Mouse (Mus musculus): ENCODE results near the gene Atp11a. TPM values are rescaled to one million over a fixed set of nuclear protein-coding genes. Genes with fewer than 3 reads are reported as not detected.

Gene Atp11a
- total RNA-seq, 2 experiments from 2014 or later, result 45.9 to 53.5 TPM

DNA sequence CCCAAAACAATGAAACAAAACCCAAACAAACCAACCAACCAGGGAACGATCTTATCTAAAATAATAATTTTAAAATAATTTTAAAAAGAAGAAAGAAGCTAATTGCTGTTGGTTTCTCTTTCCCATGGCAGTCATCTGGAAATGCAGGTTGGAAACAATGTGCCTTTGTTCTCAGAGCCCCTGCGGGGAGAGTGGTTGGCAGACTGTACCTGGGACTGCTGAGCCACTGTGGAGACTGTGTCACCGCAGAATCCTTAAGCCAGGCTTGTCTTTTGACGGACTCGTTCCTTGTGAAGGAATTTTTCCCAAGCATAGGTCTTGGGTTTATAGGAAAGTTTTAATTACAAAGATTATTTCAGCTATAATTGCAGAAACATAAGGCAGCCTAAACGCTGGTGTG, 59.6 kb downstream of the Atp11a start:
- no peak for DNase-seq

DNA sequence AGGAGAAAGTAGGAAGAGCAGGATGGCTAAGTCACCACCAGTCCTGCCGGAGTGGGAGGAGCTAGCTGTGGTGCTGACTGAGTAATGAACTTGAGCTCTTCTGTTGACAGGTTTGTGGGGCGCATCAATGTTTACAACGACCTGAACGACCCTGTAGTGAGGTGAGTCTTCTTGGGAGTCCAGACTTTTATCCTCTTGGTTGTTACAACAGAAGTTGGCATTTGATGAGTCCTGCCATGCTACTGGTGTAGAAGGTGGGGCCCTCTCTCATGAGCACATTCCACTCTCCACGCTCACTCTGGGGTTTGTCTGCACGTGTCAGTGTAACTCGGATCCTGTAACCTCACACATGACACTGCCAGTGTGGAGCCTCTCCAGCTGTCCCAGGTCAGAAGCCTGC, 66.1 kb downstream of the Atp11a start:
- DNase-seq, result no peak

DNA sequence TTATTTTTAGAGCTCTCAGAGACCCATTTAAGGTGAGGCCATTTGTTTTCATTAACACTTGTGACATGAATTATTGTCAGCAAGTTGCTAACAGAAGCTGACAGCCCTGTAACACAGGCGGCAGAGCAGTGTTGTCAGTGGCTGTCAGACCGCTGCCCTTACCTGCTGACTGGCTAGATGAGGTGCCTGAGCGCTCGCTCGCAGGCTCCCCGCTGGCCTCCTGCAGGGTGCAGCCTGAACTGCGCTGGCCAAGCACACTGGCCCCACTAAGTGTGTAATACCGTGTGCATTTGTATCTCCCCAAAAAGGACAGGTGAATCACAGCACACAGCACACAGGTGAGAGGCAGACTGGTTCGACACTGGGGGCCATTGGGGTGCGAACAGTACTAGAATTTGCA, 67.7 kb downstream of the Atp11a start:
- no peak for DNase-seq

DNA sequence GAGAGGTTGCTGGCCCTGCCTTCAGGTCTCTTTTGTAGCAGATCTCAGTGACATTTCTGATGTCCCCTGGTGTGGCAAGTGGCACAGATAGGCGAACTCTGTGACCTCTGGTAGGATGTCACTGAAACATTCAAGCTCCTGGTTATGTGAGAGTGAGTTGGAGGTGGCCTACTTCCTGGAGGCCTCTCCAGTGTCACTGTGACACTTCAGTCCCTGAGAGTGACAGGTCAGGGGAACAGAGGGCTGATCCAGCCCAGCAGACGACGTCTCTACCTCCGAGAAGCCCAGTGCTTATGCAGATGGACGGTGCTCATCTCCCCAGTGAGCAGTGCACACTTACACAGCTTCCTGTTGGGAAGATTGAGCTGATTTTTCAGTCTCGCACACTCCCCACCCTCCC, 68.4 kb downstream of the Atp11a start:
- no peak for DNase-seq

DNA sequence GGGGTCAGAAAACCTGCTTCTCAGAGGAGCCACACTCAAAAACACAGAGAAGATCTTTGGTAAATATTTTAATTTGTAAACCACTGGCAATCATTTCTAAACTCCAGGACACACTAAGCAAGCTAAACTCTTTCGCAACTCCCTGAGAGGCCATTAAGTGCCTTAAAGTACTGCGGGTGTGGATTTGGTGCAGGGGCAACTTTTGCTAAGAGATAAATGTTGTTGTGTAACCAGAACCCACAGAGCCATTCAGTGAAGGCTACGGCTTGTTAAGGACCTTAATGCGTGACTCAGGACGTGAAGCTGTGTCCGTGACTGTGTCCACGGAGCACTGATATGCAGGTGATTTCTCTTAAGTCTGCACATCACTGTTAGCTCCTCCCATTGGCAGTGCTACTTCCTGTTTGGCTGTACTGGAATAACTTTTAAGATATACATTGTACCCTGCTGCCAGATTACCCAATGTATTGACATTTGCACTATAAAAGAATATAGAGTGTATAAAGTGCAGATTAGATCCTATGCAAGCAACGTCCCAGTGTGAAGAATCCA, 68.9 kb downstream of the Atp11a start:
- DNase-seq, result no peak

DNA sequence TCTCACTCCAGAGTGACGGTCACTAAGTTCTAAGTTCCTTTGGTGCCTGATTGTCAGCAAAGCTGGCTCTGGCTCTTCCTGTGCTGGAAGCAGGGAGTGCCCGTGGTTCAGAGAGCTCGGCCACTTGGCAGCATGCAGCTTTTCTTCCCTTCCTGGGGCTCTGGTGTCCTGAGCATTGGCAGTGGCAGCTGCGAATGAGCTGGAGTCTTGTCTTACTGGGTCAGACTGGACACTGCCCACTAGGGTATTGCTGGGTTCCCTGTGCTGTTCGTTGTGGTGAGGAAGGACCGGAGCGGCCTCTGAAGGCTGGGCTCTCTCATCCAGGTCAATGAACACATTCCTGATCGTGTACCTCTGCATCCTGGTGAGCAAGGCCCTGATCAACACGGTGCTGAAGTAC, 70.3 kb downstream of the Atp11a start:
- DNase-seq, result peak; percentile 17

DNA sequence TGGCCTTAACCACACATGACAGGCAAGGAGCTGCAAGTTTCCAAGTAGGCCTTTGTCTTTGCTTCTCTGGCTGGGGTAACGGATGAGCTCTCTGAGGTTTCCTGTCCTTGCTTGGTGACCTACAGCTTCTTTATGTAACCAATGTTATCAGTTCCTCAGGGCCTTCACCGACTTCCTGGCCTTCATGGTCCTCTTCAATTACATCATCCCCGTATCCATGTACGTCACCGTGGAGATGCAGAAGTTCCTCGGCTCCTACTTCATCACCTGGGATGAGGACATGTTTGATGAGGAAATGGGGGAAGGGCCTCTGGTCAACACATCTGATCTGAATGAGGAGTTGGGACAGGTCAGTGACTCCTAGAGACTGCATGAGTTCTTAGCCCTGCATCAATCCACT, 71.5 kb downstream of the Atp11a start:
- no peak for DNase-seq

DNA sequence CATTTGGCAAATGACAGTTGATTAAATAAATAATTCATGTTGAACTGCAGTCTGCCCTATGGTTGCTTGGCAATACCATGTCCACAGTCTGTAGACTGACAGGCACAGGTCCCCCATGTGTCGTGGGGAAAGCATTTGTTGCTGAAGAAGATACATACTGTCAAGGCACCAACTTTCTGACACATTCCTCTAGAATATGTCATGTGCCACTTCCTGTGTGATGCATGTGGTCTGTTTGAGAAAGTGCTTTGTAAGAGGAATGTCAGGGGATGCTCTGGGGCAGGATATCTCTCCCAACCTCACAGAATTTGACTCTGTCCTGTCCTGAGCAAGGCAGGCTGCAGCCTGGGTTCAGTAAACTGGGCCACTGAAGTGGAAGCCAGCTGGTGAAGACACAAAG, 72.6 kb downstream of the Atp11a start:
- DNase-seq, result no peak

DNA sequence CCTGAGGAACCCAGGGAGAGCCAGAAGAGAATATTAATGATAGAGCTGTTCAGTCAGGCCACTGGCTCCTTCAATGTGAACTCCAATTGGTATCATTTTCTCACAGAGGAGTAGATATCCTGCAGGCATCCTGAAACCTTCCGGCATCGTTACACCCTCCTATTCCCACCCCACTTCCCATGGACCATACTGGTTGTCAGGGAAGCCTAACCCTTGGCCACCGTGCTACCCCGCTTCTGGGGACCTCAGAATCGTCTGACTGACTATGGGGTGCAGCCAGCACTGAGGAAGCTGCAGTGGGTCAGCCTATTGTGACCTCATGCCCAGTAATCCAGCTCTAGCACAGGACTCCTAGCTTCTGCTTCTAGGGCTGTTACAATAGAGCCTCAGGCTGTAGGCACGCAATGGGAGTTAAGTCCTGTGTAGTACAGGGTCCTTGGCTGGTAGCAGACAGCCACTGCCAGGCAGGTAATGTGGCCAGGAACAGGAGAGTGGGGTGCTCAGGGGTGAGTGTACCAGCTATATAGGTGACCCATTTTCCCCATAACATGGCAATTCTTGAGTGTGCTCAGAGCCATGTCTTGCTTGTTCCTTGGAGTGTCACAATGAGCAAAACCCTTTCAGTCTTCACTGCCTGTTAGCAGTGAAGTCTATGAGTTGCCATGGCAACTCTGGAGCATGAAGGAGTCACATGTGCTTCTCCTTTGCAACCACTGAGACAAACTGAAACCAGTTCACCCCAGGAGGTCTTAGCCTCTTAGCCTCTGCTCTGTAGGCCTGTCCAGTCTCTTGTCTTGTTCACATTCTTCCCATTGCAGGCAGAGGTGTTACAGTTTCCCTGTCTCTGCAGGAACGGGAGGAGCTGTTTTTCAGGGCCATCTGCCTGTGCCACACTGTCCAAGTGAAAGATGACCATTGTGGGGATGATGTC, 75.1 kb downstream of the Atp11a start:
- no peak for DNase-seq

DNA sequence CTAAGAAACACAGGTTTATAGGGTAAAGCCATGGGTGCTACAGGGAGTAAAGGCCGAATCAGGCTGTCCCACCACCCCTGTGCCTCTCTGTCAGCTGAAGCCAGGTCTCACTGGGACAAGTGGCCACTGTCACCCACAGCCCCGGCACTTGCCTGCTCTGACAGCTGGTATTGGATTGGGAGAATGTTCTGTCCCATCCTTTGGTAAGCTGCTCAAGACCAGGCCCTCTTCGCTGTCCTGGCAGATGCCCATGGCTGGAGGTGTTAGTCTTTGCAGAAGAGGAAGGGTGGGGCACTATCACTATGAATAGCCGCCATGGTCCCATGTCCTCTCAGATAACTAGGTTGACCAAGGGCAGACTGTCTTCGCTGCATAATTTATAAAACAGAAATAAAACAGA, 76.8 kb downstream of the Atp11a start:
- no peak for DNase-seq

DNA sequence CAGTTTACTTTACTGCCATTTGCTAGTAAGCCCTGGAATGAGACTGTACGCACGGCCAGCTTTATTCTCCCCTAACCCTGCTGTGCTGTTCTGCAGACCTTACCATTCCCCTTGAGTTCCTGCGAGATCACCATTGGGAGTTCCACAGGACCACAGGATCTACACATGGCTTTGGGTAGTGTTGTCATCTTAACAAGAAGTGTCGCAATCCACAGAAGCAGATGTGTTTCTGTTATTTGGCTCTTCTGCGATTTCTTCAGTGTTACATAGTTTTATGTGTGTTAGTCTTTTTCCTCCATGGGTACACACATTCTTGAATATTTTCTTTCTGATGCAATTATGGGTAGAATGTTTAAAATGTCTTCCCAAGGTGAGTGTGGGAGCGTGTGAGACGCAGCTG, 84.0 kb downstream of the Atp11a start:
- DNase-seq, result no peak

DNA sequence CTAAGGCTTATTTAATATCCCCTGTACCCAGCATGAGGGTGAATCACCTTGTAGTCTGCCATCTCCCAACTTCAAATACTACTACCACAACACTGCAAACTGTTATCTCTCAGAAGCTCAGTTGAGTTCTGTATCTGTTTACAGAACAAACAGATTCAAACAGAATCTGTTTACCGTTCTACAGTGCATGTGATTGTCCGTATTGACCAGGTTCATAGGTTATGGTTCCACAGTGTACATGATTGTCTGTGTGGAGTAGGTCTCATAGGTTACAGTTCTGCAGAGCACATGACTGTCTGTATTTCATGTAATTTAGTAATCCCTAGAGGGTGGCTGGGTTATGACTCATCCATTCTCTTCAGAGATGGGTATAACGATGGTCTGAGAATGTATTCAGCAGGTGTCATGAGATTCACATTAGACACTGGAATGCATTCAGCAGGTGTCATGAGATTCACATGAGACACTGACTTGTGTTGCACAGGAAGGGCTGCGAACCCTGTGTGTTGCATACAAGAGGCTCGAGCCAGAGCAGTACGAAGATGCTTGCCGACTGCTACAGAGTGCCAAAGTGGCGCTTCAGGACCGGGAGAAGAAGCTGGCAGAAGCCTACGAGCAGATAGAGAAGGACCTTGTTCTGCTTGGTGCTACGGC, 85.7 kb downstream of the Atp11a start:
- no peak for DNase-seq

DNA sequence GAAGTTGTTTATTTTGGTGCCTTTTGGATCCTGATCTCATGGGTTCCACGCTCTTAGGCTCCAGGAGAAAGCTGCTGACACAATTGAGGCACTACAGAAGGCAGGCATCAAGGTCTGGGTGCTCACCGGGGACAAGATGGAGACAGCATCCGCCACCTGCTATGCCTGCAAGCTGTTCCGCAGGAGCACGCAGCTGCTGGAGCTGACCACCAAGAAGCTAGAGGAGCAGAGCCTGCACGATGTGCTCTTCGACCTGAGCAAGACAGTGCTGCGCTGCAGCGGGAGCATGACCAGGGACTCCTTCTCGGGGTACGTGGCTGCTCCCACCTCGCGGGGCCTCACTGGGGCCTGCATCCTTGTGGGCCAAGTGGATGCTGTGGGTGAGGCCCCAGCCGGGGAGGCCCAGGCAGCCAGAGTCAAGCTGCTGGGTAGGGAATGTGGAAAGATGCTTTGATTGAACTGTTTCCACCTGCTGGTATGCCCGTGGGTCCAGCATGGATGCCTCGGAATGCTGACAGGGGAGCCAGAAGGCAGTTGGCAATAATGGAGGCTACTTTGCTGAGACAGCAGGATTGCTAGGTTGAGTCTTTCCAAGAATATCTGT, 87.6 kb downstream of the Atp11a start:
- no peak for DNase-seq

DNA sequence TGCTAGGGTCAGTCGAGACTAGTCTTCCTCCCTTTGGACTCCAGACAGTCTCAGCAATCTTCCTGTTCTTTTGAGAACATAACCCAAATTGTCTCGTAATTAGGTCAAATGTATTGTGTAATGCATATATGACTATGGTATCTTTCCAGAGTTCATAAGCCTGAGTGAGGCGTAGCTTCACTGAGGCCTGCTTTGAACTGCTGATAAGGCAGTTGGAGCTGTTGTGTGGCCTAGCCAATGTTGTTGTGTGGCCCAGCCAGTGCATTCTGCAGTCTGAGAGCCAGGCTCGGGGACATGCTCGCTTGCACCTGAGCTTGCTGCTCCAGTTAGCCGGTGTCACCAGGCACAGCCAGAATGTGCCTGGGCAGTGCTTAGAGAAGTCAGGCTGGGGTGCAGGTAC, 89.6 kb downstream of the Atp11a start:
- DNase-seq, result no peak

DNA sequence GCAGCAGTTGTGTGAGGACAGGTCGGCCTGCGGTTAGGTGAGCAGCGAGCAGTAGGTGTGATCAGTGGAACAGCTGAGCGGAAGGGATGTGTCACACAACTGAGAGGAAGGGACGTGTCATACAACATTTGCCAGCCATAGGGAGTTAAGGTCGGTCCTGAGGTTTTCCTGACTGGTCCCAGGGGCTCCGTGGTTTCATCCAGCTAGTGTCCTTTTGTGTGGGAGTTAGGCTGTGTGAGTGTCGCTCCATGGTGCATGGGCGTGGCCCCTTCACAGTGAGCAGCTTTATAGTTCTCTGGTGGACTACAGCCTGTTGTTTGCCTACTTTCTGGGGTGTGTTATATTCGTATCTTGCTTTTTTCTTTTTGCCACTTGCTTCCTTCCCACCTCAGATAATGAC, 94.4 kb downstream of the Atp11a start:
- no peak for DNase-seq

DNA sequence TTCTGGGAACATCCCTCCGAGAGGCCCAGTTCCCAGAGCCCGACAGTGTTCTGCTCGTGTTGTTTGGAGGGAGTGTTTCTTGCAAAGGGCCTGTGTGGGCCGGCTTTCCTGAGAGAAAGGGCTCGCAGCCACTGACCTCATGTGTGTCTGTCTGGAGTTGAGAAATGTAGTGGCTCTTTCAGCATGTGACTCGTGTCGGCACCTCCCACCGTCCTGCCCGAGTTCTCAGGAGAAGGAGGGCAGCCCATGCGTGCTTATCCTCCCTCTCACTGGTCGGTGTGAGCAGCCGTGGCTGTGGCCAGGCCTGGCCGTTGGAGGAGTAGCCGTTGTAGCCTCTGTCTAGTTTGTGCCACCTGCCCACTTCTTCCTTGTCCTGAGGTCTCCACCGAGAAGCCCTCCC, 99.2 kb downstream of the Atp11a start:
- no peak for DNase-seq

DNA sequence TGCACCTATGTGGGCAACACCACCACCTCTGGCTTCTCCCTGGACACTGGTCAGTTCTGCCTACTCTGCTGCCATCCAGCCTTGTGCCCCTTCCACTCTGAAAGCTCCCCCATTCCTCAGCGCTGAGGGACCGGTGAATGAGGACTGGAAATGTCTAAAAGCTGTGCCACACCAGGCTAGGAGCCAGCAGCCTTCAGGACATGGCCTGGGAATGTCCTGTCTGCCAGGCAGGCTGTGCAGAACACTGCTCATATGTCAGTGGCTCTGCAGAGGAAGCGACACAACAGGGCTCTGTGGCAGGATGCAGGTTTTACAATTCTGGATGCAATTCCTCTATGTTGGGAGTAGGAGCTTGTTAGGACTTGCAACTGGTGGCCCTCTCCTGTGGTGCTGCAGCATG, 106.2 kb downstream of the Atp11a start:
- DNase-seq, result no peak

DNA sequence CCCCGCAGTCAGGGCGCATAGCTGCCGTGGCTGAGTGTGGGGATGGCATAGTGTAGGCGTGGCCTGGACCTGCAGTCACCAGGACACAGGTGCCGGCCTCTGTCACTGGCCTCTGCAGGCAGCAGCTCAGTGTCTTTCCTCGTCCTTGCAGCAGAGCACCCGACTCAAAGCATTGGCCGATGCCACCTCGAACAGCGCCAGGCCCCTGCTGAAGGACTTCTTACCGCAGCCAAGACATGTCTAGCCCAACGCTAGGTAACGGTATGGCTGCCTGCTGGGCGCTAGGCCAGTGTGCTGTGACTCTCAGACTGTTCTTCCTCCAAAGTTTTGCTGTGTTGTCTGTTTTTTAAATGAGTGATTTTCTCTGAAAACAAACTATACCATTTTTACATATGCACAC, 106.8 kb downstream of the Atp11a start:
- DNase-seq, result no peak

DNA sequence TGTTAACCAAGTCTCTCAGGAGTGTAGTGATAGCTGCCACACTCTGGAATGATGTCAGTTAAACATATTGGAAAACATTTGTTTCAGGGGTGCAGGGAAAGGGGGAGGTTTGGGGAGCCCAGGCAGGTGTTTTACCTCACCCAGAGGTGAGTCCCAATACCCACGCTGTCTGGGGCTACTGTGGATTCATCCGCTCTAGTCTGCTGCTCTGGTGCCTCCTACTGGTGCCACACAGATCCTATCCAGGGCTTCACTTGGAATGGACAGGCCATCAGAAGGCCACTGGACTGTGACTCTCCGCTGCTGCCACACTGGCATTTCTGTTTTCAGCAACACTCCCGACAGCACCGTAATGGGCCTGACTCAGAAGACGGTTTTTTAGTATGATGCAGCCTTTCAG, 109.0 kb downstream of the Atp11a start:
- DNase-seq, result no peak

DNA sequence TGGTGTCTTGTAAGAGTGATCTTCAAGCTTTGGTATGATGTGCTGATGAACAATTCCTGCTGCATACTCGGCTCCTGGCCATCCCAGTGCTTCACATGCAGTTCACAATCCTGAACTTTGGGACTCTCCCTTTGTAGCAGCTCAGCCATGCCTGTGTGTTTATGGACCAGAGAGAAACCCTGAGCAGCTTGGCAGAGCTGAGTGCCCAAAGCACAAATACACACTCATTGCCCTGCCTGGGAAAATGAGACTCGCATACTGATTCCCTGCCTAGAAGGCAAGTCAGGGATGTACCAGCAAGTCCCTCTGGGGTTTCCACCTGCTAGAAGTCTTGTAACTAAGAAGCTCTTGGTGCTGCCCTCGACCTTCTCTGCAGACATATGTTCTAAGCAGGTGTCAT, 112.8 kb downstream of the Atp11a start:
- DNase-seq, result no peak

DNA sequence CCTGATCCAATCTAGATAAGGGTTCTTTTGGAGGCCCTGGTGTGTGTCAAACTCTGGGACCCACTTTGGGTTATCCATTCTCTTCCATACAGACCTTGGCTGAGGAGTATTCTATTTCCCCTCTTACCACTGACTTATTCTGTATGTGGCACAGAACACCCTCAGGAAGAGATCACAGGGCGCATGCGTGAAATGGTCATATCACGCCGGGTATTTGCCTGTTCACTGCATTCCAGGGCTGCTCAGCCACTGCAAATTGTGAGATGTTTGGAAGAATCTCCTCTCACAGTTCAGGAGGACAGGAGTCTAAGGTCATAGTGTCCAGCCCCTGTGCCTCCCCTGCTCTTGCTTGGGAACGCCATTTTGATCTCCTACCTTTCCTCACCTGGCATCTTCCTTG, 113.8 kb downstream of the Atp11a start:
- no peak for DNase-seq

DNA sequence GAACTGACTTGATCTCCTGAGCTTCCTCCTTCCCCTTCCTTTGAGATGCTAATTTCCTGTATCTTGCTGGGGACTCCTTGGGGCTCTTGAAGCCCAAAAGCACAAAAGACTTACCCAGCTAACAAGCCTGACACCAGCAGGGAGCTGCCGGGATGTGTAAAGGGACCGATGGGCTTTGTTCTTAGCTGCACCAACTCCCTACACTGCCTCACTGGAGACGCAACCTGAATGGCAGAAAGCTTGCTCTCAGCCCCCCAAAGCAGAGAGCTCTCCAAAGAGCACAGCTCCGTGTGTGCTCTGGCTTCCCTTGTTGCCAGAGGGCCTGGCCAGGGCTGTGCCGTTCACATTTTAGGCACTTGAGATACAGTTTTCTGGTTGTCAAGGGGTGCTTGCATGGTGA, 114.6 kb downstream of the Atp11a start:
- no peak for DNase-seq

DNA sequence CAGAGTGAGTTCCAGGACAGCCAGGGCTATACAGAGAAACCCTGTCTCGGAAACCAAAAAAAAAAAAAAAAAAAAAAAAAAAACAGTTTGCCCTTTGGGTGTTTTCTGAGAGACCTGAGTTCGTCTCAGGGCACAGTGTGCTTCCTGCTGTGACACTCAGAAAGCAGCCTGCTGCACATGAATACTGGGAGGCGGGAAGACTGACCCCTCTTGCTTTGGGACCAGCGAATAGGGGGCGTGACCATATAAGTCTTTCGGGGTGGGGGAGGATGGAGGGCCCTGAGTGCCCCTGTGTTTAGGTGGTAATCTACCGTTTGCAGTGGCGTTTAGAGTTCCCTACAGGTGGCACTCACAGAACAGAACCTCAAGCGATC, 116.2 kb downstream of the Atp11a start:
- no peak for DNase-seq

Data from adrenal gland, postnatal 10 days (tissue).